Mouse (Mus musculus): Measurements from ENCODE around the gene AL731706.1.
"Not testable (repeated sequence)": the region's sequence is repeated elsewhere in the genome, so short reads cannot be mapped to it uniquely, and the experiment has no call there.

AL731706.1 gene

DNA sequence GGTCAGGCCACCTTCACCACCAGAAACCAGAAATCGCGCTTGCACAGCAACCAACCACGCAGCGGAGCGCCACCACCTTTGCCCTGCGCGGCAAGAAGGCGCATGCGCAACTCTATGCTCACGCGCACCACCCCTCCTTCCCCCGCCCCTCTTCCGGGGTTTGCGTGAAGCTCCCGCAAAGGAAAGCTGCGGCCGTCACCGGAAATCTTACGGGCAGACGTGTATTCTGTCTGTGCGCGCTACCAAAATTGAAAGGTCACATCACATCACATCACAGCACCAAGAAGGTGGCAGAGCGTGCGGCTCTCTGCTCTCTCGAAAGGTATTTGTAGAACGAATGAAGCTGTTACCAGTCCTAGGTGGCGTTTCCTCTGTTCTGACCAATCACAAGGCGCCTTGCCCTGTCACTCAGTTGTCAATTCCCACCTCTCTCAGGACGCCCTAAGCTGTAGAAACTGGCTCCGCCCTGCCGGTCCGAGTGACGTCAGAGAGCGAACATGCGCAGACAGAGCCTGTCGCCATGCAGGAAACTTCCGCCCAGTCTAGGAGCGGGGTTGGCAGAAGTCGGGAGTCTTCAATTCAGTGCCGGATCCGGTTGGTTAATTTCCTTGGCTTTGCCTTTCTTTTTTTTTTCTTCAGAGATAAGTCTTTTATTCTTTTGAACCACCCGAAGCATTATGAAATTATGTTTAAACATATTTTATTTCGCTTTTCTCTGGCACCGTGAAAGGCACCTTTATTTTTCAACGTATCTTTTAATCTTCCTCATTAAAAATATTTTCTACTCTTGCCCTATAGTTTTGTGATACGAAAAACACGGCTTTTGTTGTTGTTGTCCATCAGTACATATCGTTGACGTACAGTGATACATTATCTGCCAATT lies at the start of gene AL731706.1, which contains the start of the genes Slx4ip and Mkks:
Gene AL731706.1 (minus strand): TSS at position 322 of the 883 bp plus-strand sequence.
Gene Slx4ip (plus strand): TSS at position 151 of the 883 bp plus-strand sequence.
Gene Mkks (minus strand): TSS at position 322 of the 883 bp plus-strand sequence.
- peak; percentile 100 for DNase-seq

DNA sequence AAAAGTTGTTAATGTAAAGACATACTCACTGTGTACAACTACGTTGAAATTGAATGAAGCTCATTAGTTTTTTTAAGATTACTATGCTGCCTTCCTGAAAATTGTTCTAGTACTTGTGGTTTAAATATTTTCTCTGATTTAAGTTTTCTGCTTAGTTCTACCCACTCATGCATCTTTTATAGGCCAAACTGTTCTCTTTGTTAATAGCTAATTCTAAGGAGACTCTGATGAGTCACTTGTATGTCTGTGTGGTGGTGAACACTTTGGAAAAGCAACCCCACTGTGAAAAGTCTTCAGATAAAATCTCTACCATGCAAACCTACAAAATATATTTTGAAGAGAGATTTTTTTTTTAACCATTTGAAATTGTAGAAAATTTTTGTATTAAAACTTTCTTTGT lies 47.1 kb upstream of the AL731706.1 start:
- no peak for DNase-seq

DNA sequence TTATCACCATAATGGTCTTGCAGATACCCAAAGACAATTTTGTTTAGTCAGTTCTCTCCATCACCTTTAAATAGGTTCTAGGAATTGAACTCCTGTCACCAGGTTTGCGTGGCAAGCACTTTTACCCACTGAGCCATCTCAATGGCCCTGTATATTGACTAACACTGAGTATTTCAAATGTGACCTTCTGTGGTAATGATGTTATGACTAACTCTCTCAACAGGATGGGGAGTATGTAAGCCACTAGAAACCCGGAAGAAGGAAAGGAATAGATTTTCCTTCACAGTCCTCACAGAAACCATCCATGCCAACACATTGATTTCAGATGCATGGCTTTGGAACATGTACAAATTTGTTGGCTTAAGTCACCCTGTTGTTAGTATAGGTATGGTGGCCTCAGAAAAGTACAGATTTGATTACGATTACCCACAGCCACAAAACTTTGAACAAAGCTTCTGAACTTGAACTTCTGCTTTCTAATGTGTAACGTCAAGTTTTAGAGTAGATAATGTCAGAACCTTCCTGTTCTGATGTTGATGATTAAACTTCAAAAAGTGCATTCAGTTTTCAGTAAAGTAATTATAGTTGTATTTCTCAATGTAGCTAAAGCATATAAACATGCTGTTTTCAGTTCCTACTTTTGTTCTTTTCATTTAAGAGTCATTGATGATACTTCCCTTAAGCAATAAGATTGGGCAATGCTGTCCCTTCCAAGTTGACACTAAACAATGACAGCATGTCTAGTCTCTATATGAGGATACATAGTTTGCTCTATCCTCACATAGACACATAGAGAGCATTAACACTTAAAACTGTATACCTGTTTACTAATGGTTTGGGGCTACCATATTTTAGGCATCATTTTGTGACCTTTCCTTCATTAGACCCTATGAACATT lies 45.5 kb upstream of the AL731706.1 start:
- DNase-seq: no peak

DNA sequence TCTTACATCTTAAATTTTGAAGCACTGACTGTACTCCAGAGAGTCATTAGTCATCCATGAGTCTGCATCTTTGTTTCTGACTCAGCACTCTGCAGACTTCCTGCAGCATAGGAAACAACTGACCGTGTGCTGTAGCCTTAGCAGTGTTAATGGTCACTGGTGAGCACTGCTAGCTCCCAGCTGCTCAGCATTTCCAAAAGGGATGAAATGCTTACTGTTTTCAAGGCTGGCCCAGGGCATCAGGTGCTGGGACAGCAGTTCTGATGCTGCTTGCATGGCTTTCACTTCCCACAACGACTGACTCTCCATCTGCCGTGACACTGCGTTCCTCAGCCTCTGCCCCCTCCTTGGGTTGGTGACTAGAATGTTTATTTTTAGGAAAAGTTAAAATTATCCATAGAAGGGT lies 29.8 kb upstream of the AL731706.1 start:
- DNase-seq: peak; percentile 9

GRCm38 (mm10) chr2:136920257-136920993 lies 29.2 kb upstream of the AL731706.1 start:
- no peak for DNase-seq

- DNase-seq: no peak
These were observed 28.2 kb upstream of the AL731706.1 start for GRCm38 (mm10) chr2:136919433-136919832.

DNA sequence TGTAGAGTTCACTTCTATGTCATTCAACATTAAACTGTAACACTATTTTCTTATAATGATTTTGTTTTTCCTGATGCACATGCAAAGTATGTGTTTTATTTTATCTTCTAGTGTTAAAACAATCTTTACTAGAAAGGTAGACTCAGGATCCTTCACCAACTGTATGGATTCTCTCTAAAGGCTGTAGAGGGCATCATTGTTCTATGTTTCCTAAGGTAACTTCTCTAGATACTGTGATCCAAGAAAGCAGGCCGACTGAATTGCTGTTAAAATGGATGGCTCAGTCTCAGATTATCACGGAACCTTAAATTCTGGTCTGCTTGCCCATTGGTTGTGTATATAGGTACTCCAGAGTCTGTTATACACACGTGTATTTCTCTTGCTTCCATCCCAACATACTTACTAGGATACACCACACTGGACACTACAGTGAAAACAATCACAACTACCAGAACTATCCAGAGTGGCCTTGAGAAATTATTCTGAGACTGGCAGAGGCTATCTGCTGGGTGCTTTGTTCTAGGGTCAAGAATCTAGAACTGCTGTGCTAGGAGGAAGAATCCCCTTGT lies 23.2 kb upstream of the AL731706.1 start:
- DNase-seq: no peak

- DNase-seq: no peak
These were observed 21.8 kb upstream of the AL731706.1 start for GRCm38 (mm10) chr2:136913021-136913420.

DNA sequence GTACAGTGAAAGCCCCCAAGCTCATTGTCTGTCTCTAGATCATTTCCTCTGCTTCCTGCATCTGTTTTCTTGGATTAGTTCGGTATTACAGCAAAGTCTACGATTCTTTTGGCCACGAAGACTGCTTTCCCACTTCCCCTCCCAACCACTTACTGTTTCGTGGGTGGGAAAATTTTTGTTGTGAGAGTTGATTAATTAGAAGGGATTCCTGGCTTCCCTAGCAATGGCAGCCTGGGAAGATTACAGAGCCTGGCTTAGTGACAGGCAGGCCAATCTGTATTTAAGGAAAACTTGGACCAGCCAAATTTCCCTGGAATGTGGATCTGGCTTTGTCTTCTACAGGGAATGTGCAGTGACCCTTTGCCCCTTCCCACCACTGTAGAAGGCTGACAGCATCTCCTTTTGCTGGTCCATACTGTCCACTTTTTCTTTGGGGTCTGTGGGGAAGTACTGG lies 20.8 kb upstream of the AL731706.1 start:
- DNase-seq: peak; percentile 40

DNA sequence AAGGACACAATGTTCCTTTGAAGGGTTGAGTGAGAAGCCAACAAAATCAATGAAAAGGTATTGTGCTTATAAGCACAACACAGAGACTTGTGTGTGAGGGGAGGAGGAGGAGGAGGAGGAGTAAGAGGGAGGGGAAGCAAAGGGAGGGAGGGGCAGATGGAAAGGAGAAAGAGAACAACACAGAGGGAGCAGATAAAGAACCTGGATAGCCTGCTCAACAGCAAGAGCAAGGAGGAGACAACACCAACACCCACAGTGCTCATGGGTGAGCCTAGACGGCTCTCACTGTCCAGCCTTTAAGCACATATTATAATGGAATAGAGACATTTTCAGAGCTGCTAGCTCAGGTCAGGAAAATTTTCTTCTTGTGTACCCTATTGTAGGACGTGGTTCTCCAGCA lies 18.1 kb upstream of the AL731706.1 start:
- DNase-seq: no peak

DNA sequence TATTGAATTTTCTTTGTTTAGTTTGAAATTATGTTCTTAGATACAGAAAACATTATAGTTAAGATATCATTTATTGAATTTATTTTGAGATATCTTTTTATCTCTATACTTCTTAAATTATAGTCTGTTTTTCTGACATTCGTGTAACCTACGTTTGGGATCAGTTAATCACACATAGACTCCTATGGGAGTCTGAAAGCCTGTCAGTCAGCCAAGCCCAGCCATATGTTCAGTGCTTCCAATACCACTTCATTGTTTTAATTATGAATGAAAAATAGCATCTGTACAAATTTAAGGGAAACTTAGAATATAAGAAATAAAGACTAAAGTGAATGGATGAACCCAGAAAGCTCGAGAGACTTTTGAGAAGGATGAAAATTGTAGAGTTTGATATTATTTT lies 17.4 kb upstream of the AL731706.1 start:
- no peak for DNase-seq

DNA sequence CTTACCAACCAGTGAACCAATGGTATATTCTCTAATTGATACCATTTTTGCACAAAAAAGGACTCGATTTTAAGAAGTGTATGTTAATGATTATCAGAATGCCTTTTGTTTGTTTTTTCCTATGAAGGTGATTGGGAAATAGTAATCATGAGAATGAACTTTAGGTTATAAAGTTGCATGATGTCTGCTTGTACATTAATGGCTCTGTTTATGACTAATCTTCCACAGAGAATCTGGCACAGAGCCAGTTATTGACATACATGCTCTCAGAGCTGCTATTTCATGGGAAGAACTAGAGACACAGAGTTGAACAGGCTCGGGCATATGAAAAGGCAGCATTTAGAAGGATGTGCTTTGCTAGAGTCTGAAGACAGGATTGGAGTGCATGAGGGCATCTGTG lies 4.9 kb upstream of the AL731706.1 start:
- DNase-seq: no peak

- no peak for DNase-seq
These were observed 3.3 kb upstream of the AL731706.1 start for GRCm38 (mm10) chr2:136894494-136894893.

DNA sequence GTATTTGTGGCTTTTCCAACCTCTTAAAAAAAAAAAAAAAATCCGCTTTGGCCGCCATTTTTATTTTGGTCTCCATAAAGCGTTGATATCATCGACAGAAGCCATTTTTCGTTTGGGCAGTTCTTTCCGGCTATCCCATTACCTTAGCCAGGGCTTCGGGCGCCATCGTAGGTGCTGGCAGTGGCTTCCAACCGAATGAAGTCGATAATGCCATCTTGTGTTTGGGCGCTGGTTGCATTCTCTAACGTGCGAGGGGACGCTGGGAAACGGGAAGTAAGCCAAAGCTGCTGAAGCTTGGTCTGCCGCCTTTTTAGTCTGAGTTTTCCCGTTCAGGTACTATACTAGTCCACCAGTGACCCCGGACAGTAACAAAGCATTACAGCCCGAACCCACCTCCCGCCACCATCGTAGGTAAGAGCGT lies 772 bp upstream of the AL731706.1 start:
- peak; percentile 97 for DNase-seq

DNA sequence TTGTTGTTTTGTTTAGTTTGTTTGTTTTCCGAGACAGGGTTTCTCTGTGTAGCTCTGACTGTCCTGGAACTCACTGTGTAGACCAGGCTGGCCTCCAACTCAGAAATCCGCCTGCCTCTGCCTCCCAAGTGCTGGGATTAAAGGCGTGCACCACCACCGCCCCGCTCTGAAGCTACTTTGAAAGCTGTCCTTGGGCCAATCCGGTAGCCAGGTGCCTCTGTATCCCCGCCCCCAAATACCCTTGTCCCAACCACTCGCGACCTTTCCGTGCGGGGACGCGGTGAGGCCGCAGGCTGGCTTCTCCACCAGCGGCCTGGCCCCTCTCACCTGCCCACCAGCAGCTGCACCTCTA lies 497 bp downstream of the AL731706.1 start:
- not testable (repeated sequence) for DNase-seq

DNA sequence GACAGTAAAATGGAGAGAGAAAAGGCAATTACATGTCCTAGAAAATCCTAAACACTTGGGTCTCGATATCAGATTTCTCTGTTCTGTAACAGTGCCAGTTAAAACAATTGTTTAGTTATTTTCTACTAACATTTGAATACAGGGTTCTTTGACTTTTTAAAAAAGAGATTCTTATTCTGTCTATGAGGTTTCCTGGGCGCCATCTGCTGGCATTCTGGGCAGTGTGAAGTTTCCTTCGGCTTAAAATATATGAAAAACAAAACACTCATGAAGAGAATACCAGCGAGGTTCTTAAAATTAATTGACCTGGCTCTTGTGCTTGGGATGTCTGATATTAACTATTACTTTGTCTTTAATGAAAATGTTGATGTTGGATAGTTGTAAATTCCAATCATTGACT lies 4.3 kb downstream of the AL731706.1 start:
- peak; percentile 30 for DNase-seq

DNA sequence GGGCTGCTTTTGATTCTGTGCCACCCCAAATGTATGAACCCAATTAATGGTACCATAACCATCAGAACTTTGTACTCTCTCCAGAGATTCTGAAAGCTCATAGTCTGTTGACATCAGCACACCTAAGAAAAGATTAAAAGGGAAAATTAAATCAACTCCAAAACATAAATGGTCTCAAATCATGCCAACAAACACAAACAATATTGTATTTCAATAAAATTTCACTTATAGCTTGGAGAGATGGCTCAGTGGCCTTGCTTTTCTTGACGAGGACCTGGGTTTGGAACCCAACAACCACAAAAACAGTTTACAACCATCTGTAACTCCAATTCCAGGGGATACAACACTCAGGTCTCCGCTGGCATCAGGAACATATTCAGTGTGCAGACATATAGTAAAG lies 5.6 kb downstream of the AL731706.1 start, which contains the start of gene AL731706.2:
Gene AL731706.2 (minus strand): TSS at position 101 of the 400 bp plus-strand sequence.
- DNase-seq: no peak

DNA sequence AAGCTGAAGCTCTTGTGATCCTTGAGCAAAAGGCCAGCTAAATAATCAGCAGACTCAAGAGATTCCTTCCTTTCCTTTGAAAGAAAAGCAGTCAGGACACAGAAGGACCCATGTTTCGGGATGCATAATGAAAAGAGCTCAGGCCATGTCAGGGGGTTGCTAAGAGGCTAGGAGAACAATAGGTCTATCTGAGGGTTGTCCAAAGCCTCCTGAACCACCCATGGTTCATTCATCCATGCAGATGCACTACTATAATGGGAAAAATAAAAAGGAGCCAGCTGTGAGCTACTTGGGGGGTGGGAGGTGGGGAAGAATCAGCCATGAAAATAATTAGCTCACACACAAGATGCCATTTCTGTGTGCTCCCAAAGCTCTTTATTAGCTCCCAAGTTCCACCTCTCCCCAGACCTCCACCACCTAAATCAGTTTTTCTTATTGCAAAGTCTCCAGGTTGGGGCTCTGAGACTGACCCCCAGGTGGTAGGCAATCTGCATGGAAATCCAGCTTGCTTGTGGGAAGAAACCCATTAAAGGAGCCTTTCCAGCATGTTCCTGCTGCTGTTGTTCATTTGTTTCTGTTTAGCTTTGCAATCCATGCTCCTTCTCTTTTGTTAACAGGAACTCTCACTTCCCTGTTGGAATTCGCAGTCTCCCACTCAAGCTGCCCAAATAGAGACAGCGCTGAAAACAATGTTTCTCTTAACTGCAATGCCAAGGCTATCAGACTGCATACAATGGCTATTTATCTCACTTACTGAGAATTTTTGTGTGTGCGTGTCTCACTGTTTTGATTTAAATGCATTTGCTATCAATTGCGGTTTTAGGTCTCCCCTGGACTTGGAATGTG lies 36.4 kb downstream of the AL731706.1 start:
- no peak for DNase-seq

- DNase-seq: no peak
These were observed 40.8 kb downstream of the AL731706.1 start for GRCm38 (mm10) chr2:136850366-136850765.

DNA sequence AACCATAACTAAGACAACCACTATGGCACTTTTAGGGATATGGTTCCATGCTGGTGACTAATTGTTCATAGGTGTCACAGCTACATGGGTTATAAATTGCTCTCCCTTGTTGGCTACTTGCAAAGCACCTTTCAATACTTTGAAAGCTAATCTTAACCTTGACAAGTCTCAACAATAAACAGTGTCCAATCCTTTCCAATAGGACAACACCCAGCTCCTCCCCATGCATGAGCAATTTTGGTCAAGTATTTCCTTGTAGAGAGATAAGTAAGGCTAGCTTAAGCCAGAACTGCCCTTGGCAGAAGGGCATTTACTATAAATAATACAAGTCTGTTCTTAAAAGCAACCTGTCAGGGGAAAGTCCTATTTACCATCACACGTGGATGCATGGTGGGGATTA lies 53.2 kb downstream of the AL731706.1 start:
- no peak for DNase-seq

DNA sequence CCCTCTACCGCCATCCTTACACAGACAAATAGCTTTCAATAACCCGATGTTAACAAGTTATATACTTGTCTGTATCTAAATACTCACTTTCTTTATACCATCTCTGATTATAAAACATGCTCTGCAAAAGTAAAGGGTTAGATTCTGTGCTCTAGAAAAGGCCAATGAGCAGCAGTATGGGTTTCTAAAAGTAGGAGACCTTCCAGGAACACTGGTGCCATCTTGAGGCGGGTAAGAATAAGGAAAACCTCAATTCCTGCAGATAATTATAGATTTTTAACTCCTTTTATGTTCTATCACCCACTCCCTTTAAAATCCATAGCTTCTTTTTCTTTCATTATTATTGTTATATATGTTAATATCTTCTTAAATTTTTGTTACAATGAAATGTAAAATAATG lies 55.3 kb downstream of the AL731706.1 start:
- DNase-seq: no peak

Data from kidney, postnatal 14 days (tissue).